Mouse (Mus musculus): ENCODE measurements around the gene Ank. TPM values are rescaled to one million over a fixed set of nuclear protein-coding genes. Genes with fewer than 3 reads are reported as not detected.

The Ank gene
- total and polyA plus RNA-seq, 2 experiments from 2014 or later = 15.8 to 28.4 TPM

DNA sequence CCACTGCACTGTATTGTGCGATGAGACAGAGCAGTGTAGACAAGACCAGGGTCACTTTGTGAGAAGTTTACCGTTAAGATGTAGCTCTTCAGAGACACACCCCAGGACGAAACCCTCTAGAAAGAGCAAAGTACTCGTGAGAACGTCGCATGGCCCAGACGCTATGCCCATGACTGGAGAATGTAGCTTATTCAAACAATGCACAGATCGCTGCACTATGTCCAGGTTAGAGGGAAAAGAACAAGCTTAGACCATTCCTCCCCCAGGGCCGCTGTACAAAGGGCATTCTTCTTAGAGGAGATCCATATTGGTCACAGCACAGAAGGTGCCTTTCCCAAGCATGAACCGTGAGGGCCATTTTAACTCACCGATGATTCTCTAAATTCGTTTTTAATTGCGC, 35.9 kb downstream of the Ank start:
- 91% methylated on average over 13 of the region's 13 CpGs for WGBS
- no peak for TF ChIP-seq CTCF (IDR thresholded peaks at IDR 0.05)
- Histone ChIP-seq H3K9me3 (ENCODE audit: low read length) (no peaks in the 10 kb centered on the region), H3K36me3 (ENCODE audit: insufficient read depth, low read length) (no peaks in the 10 kb centered on the region), H3K4me2 (ENCODE audit: low read depth, low read length, poor library complexity, severe bottlenecking) (no peak overlapping the region), H3K4me1 (ENCODE audit: insufficient read depth, low read length) (no peaks in the 10 kb centered on the region), H3K4me3 (ENCODE audit: low read depth, low read length) (no peak overlapping the region), H3K27ac (ENCODE audit: low read depth, low read length) (no peak overlapping the region), H3K9ac (replicated peaks; ENCODE audit: low read length, poor library complexity, severe bottlenecking) (no peak overlapping the region), H3K27me3 (ENCODE audit: insufficient read depth, low read length) (no peaks in the 10 kb centered on the region)
- DNase-seq (ENCODE audit: low spot score) (no peak), ATAC-seq (ENCODE audit: low FRiP score) (no peak)

DNA sequence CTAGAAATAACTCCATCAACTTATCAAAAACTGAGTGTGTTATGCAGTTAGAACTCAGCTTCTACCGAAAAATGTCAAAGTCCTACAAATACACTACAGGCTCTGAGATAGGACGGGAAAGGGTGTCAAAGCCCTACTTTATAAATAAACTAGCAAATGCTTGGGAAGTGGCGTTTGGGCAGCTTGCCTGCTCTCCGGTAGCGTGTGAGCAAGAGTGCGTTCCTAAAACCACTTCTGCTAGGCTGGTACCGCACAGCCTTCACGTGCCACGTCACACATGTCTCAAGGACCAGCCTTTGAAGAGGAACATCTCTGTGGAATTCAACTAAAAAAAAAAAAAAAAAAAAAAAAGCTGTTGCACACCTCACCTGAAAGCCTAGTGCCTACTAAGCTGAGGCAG, 36.7 kb downstream of the Ank start:
- Histone ChIP-seq H3K36me3 (ENCODE audit: insufficient read depth, low read length) (no peaks in the 10 kb centered on the region), H3K9ac (replicated peaks; ENCODE audit: low read length, poor library complexity, severe bottlenecking) (no peak overlapping the region), H3K4me1 (ENCODE audit: insufficient read depth, low read length) (no peaks in the 10 kb centered on the region), H3K4me2 (ENCODE audit: low read depth, low read length, poor library complexity, severe bottlenecking) (no peak overlapping the region), H3K4me3 (ENCODE audit: low read depth, low read length) (no peak overlapping the region), H3K9me3 (ENCODE audit: low read length) (no peaks in the 10 kb centered on the region), H3K27me3 (ENCODE audit: insufficient read depth, low read length) (no peaks in the 10 kb centered on the region), H3K27ac (ENCODE audit: low read depth, low read length) (no peak overlapping the region)
- DNase-seq (ENCODE audit: low spot score) (no peak), ATAC-seq (ENCODE audit: low FRiP score) (no peak)
- no peak for TF ChIP-seq CTCF (IDR thresholded peaks at IDR 0.05)
- WGBS = 86% methylated on average over 9 of the region's 9 CpGs

DNA sequence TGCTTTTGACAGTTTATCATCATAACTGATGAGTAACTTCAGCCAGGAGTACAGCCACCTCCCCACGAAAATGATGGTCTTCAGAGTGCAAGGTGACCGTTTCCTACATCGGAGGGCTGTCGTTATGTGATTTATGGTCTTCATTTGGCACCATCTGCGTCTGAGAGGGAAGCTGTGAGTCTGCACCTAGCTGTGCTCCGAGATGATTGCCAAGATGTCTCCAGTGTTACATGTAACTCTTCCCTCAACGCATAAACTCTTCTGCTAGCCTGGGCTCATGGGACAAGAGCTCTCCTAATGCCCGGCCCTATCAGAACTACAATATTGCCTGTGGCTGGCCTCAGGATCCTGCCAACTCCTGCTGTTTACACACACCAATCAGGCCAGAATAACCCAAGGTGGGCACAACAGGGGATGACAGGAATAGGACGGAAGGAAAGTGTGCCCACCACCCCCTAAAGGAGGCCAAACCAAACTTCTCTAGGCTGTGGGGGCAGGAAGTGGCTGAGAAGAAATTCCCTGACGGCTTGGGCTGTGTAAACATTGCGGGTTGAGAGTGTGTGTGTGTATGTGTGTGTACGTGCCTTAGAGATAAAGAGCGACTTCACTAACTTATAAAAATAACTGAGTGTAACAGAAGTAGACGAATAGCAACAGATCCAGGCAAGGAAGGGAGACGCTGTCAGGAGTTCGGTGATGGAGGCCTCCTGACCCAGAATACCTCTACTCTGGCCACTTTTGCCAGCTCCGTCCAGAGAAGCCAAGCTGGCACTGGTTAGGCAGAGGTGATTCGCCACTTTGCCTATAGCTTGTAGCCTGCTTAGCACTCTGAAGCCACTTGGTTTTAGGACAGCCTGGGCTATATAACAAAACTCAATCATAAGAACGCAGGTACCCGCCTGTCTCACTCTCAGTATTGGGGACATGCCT, 37.6 kb downstream of the Ank start:
- 88% methylated on average over 20 of the region's 20 CpGs for WGBS
- DNase-seq (ENCODE audit: low spot score) (no peak), ATAC-seq (ENCODE audit: low FRiP score) (0 out of 2 replicates have a peak, but pooled peaks have one; percentile 34)
- no peaks in the 10 kb centered on the region for H3K27me3 ChIP-seq (ENCODE audit: insufficient read depth, low read length)
- H3K36me3 ChIP-seq (ENCODE audit: insufficient read depth, low read length) = no peaks in the 10 kb centered on the region
- no peak for TF ChIP-seq CTCF (IDR thresholded peaks at IDR 0.05)
- no peak overlapping the region for H3K4me3 ChIP-seq (ENCODE audit: low read depth, low read length)
- no peak overlapping the region for H3K4me2 ChIP-seq (ENCODE audit: low read depth, low read length, poor library complexity, severe bottlenecking)
- H3K4me1 ChIP-seq (ENCODE audit: insufficient read depth, low read length) = no peaks in the 10 kb centered on the region
- no peak overlapping the region for H3K9ac ChIP-seq (replicated peaks; ENCODE audit: low read length, poor library complexity, severe bottlenecking)
- no peaks in the 10 kb centered on the region for H3K9me3 ChIP-seq (ENCODE audit: low read length)
- no peak overlapping the region for H3K27ac ChIP-seq (ENCODE audit: low read depth, low read length)

DNA sequence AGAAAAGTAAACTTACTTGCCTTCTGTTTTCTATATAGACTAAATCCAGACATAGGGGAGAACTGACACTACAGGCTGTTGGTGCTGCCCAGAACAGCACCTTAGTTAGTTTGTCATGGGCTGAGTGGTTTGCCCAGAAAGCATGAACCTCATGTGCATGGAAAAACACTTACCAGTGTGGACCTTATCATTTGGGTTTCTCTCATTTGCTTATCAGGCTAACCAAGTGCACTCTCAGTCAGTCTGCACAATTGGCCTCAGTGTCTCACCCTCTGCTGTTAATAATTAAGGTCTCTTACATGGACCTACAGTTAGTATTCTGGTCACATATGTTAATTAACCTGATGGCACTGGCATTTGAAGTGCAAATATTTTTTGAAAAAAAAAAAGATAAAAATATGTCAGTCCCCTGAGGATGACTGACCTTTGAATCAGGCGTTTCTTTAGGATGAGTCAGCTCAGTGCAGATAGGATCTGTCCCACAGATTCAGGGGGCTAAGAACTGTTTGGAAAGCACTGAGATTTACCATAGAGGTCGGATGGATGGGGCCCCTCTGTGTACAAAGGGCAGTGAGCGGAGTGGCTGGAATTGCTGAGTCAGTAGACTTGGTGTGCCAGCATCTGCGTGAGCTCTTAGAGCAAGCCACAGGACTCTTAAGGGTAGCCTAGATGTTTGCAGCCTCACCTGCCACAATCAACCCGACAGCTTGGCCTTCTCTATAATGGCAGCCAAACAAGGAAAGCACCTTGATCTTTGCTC, 39.8 kb downstream of the Ank start:
- H3K4me3 ChIP-seq (ENCODE audit: low read depth, low read length) = no peak overlapping the region
- no peak overlapping the region for H3K9ac ChIP-seq (replicated peaks; ENCODE audit: low read length, poor library complexity, severe bottlenecking)
- no peaks in the 10 kb centered on the region for H3K4me1 ChIP-seq (ENCODE audit: insufficient read depth, low read length)
- no peaks in the 10 kb centered on the region for H3K27me3 ChIP-seq (ENCODE audit: insufficient read depth, low read length)
- no peak overlapping the region for H3K27ac ChIP-seq (ENCODE audit: low read depth, low read length)
- ATAC-seq (ENCODE audit: low FRiP score) (no peak), DNase-seq (ENCODE audit: low spot score) (no peak)
- TF ChIP-seq CTCF (IDR thresholded peaks at IDR 0.05) = no peak
- H3K36me3 ChIP-seq (ENCODE audit: insufficient read depth, low read length) = no peaks in the 10 kb centered on the region
- no peak overlapping the region for H3K4me2 ChIP-seq (ENCODE audit: low read depth, low read length, poor library complexity, severe bottlenecking)
- no peaks in the 10 kb centered on the region for H3K9me3 ChIP-seq (ENCODE audit: low read length)
- 69% methylated on average over 5 of the region's 5 CpGs for WGBS

DNA sequence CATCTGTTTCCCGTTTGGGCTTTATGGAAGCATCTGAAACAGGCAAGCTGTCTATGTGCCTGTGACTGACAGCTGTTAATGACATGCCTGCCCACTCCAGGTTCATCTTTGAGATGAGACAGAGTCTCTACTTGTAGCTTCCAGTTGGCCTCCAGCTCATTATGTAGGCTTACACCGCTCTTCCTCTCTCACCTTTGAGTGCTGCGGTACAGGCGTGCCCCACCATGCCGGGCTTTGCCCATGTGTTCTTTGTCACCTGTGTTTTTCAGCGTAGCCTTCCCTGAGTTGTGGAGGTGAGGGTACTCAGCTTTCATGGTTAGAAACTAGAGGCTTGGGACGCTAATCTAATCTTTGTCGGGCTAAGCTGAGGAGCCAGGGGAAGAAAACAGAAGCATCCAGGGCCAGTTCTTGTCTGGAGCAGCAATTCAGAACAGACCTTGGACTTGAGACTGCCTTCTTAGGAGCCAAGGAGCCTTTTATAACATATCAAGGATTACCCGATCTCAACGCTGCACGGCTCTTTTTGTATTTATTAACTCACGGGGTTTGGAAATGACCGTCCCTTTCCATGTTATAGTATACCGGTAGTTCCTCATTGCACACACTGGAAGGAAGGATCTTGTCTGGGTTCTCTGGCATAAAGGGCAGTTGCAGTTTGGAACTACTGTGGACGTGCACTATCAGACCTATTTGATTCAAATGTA, 40.6 kb downstream of the Ank start:
- DNase-seq (ENCODE audit: low spot score) (no peak), ATAC-seq (ENCODE audit: low FRiP score) (no peak)
- Histone ChIP-seq H3K4me1 (ENCODE audit: insufficient read depth, low read length) (no peaks in the 10 kb centered on the region), H3K27me3 (ENCODE audit: insufficient read depth, low read length) (no peaks in the 10 kb centered on the region), H3K4me2 (ENCODE audit: low read depth, low read length, poor library complexity, severe bottlenecking) (no peak overlapping the region), H3K36me3 (ENCODE audit: insufficient read depth, low read length) (no peaks in the 10 kb centered on the region), H3K9me3 (ENCODE audit: low read length) (no peaks in the 10 kb centered on the region), H3K9ac (replicated peaks; ENCODE audit: low read length, poor library complexity, severe bottlenecking) (no peak overlapping the region), H3K4me3 (ENCODE audit: low read depth, low read length) (no peak overlapping the region), H3K27ac (ENCODE audit: low read depth, low read length) (no peak overlapping the region)
- 91% methylated on average over 15 of the region's 15 CpGs for WGBS
- TF ChIP-seq CTCF (IDR thresholded peaks at IDR 0.05) = no peak
